Mouse (Mus musculus): ENCODE data around the gene Fam131a.

Fam131a gene

DNA sequence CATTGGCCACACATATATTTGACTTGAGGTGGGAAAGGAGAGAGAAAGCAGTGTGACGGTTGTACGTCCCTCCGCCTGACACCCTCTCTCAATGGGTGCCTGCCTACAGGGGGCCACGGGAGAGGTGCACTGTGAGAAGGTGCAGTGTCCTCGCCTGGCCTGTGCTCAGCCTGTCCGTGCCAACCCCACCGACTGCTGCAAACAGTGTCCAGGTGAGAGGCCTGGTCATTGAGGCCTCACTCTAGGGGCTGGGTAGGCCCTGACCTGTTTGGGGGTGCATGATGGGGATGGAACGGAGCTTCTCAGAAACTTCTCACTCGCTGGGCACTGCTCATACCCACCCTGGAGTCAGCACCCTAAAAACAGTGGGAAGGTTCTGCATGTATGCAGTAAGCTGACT, 46.8 kb downstream of the Fam131a start:
- no peak for DNase-seq (ENCODE audit: low spot score in 2 of 2)

DNA sequence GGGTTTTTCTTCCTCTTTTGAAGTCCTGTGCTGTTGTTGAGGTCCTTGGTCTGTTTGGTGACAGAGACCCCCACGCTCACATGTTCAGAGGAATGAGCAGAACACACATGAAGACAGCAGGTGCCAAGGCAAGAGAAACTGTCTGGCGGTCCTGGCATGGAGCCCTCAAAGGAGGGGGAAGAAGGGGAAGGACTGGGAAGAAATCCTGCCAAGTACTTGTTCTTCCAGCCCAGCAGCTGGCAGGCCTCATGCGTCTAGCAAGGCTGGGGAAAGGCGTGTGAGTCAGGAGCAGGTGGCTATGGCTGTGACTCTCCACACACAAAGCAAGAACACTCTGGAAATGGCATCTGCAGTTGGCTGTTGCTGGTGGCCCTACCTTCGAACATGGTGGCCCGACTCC, 53.6 kb downstream of the Fam131a start:
- DNase-seq (ENCODE audit: low spot score in 2 of 2), result peak; percentile 55 to 60

DNA sequence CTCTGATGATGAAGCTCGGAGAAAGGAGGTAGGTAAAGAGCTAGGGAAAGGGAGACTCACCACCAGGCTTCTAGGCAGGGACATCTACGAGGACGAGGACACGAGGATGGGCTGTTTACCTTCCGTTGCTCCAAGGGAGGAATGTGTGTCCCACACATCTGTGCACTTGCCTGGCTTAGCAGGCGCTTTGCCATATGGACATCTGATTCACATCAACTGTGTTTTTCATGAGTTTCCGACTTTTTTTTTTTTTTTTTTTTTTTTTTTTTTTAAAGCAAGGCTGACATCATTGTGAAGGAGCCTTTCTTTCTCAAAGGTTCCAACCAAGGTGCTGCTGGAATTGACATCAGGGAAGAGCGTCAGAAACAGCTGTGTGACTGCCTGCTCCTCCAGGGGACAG, 57.5 kb downstream of the Fam131a start:
- no peak for DNase-seq (ENCODE audit: low spot score in 2 of 2)

Data from frontal cortex, postnatal 14 days (tissue).